Mouse (Mus musculus): ENCODE results near the gene Ajap1.

GRCm38 (mm10) chr4:153357539-153358242 lies 124.9 kb downstream of the Ajap1 start:
- TF ChIP-seq MYC (IDR thresholded peaks at IDR 0.05; ENCODE audit: low read depth, low read length) (no peak), RCOR1 (IDR thresholded peaks at IDR 0.05; ENCODE audit: low read depth, low read length) (no peak), ZC3H11A (IDR thresholded peaks at IDR 0.05; ENCODE audit: low read depth, low read length) (no peak), ZKSCAN1 (IDR thresholded peaks at IDR 0.05; ENCODE audit: low read depth, low read length) (no peak), SIN3A (IDR thresholded peaks at IDR 0.05; ENCODE audit: low read length) (no peak), GATA1 (IDR thresholded peaks at IDR 0.05; ENCODE audit: low read depth, low read length) (no peak), ZNF384 (IDR thresholded peaks at IDR 0.05; ENCODE audit: low read depth, low read length) (no peak), CTCF (IDR thresholded peaks at IDR 0.05 in 2 of 3, conservative IDR thresholded peaks at IDR 0.05 in 1 of 3; ENCODE audit: control insufficient read depth in 1 of 3, insufficient read depth in 1 of 3, low read depth in 2 of 3, low read length in 3 of 3, poor library complexity in 1 of 3, severe bottlenecking in 1 of 3) (no peak), EP300 (IDR thresholded peaks at IDR 0.05; ENCODE audit: low read depth in 1 of 2, low read length in 2 of 2) (no peak)
